Mouse (Mus musculus) CH12.LX (cell line): ENCODE measurements around the gene Lysmd1.

ENCODE experiments used
- MEF2A ChIP-seq: IDR thresholded peaks from 2 replicates; pipeline ENCODE4 v1.6.1; 2014; ENCODE audit warnings: low read depth, mild to moderate bottlenecking, inconsistent platforms, low read length, improper control_type of control experiment, borderline replicate concordance
- USF1 ChIP-seq: IDR thresholded peaks from 2 replicates; pipeline ENCODE4 v1.6.1; 2014; ENCODE audit warnings: low read depth, mild to moderate bottlenecking, inconsistent platforms, low read length, improper control_type of control experiment

- TF ChIP-seq MEF2A (no peak), USF1 (no peak)
Measured at GRCm38 (mm10) chr3:95174011-95174592, 40.2 kb downstream of the Lysmd1 start.
